Mouse (Mus musculus) CD4-positive helper T cell, adult 2 months (primary cell): Measurements from ENCODE around the gene Med24.

ENCODE experiments used
- DNase-seq: peaks from one replicate; pipeline ENCODE4 v3.0.0-alpha.2; 2012; ENCODE audit warnings: low read depth, missing footprints, low spot score

The Med24 gene

GRCm38 (mm10) chr11:98729119-98729588, at the start of gene Med24:
Gene Med24, minus strand, starts transcription at chr11:98729435.
- peak; percentile 93 for DNase-seq

GRCm38 (mm10) chr11:98777888-98778287, 48.7 kb upstream of the Med24 start:
- no peak for DNase-seq

- no peak for DNase-seq
Observed at GRCm38 (mm10) chr11:98776843-98777590, 47.8 kb upstream of the Med24 start.

GRCm38 (mm10) chr11:98776052-98776764, 47.0 kb upstream of the Med24 start:
- DNase-seq, result no peak

GRCm38 (mm10) chr11:98775348-98776051, 46.3 kb upstream of the Med24 start:
- DNase-seq, result peak; percentile 83

- peak; percentile 44 for DNase-seq
Observed at GRCm38 (mm10) chr11:98774582-98775347, 45.5 kb upstream of the Med24 start, which contains the start of gene Nr1d1. Gene Nr1d1, minus strand, starts transcription at chr11:98775333.

- DNase-seq, result peak; percentile 96
Observed at GRCm38 (mm10) chr11:98773635-98774295, 44.5 kb upstream of the Med24 start.

GRCm38 (mm10) chr11:98772667-98773171, 43.5 kb upstream of the Med24 start:
- peak; percentile 23 for DNase-seq

- DNase-seq, result no peak
Observed at GRCm38 (mm10) chr11:98771844-98772525, 42.8 kb upstream of the Med24 start.

- no peak for DNase-seq
Observed at GRCm38 (mm10) chr11:98771131-98771530, 41.9 kb upstream of the Med24 start.

- DNase-seq, result no peak
Observed at GRCm38 (mm10) chr11:98770096-98770975, 41.1 kb upstream of the Med24 start.

- no peak for DNase-seq
Observed at GRCm38 (mm10) chr11:98769007-98769954, 40.0 kb upstream of the Med24 start.

- no peak for DNase-seq
Observed at GRCm38 (mm10) chr11:98768127-98769006, 39.1 kb upstream of the Med24 start.

- no peak for DNase-seq
Observed at GRCm38 (mm10) chr11:98767713-98768112, 38.5 kb upstream of the Med24 start.

GRCm38 (mm10) chr11:98767276-98767675, 38.0 kb upstream of the Med24 start:
- no peak for DNase-seq

- DNase-seq, result no peak
Observed at GRCm38 (mm10) chr11:98766816-98767215, 37.6 kb upstream of the Med24 start.

- DNase-seq, result no peak
Observed at GRCm38 (mm10) chr11:98766346-98766745, 37.1 kb upstream of the Med24 start.
